Mouse (Mus musculus) hindbrain, embryonic 12.5 days (tissue): Measurements from ENCODE around the gene Ubald1. TPM values are rescaled to one million over a fixed set of nuclear protein-coding genes. Genes with fewer than 3 reads are reported as not detected.

ENCODE experiments used
- ATAC-seq: fragments of 200-750 bp; cut with Nextera tagmentation; 2 replicates; pipeline ENCODE4 v1.8.0; 2017; ENCODE audit warnings: moderate TSS enrichment; ENCODE audit not compliant: low FRiP score
- H3K27ac ChIP-seq: fragments of 300-500 bp; sonication (generic); 2 replicates; pipeline ENCODE4 v1.5.1; 2016; ENCODE audit warnings: mild to moderate bottlenecking
- H3K27me3 ChIP-seq: fragments of 300-500 bp; sonication (generic); 2 replicates; pipeline ENCODE4 v1.6.1; 2016; ENCODE audit warnings: mild to moderate bottlenecking
- H3K36me3 ChIP-seq: fragments of 300-500 bp; sonication (generic); 2 replicates; pipeline ENCODE4 v1.6.1; 2016; ENCODE audit warnings: mild to moderate bottlenecking
- H3K4me1 ChIP-seq: fragments of 300-500 bp; sonication (generic); 2 replicates; pipeline ENCODE4 v1.6.1; 2016
- H3K4me2 ChIP-seq: fragments of 300-500 bp; sonication (generic); replicated peaks from 2 replicates; pipeline ENCODE4 v1.6.1; 2016; ENCODE audit warnings: mild to moderate bottlenecking
- H3K4me3 ChIP-seq: fragments of 300-500 bp; sonication (generic); 2 replicates; pipeline ENCODE4 v1.5.1; 2016; ENCODE audit warnings: mild to moderate bottlenecking
- H3K9ac ChIP-seq: fragments of 300-500 bp; sonication (generic); 2 replicates; pipeline ENCODE4 v1.6.1; 2016; ENCODE audit warnings: mild to moderate bottlenecking, moderate library complexity
- H3K9me3 ChIP-seq: fragments of 300-500 bp; sonication (generic); replicated peaks from 2 replicates; pipeline ENCODE4 v1.6.1; 2016; ENCODE audit warnings: mild to moderate bottlenecking
- WGBS: fragments of 180-500 bp; shearing (Covaris S2); methylation state at CpG from one replicate; pipeline ENCODE4 v1.1.7; 2016; 5-methylcytosine and 5-hydroxymethylcytosine counted together
- polyA plus RNA-seq: library from polyadenylated mRNA; unstranded; fragments of >200 nt; fragmentation: Nextera tagmentation; extraction: Ambion mirVana; gene quantifications from 2 replicates; pipeline ENCODE4 v1.2.1, GENCODE M21; 2016

Ubald1 gene
- polyA plus RNA-seq, 1 experiment from 2014 or later: 38.8 TPM

DNA sequence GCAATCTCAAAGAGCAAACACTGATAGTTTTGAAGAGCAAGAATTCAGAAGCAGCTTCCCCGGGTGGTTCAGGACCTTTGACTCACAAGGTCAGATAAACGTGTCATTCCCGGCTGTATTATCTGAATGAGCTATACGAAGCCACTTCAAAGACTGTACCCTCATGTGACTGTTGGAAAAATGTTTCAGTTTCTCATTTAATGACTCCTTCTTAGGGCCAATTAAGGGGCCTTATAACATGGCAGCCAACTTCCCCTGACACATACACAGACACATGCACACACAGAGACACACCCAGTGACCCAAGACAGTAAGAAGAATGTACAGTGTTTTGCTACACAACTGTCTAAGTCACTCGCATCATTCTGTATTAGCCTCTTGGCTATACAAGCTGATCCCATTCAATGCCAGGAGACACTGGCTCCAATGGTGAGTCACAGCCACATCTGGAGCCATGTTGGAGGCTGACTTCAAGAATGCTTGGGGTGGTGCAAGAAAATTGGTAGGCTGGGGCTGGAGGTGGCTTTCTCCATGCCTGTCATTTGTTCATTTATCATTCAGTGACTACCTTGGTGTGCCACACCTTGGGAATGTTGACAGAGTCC is 25.0 kb downstream of the Ubald1 start:
- Histone ChIP-seq H3K27me3 (no peaks in the 10 kb centered on the region), H3K9ac (no peak overlapping the region), H3K4me3 (no peak overlapping the region), H3K9me3 (no peaks in the 10 kb centered on the region), H3K36me3 (no peaks in the 10 kb centered on the region), H3K4me1 (no peaks in the 10 kb centered on the region), H3K27ac (no peak overlapping the region), H3K4me2 (no peak overlapping the region)
- ATAC-seq: no peak
- WGBS: 72% methylated on average over 5 of the region's 5 CpGs

- H3K4me2 ChIP-seq: no peak overlapping the region
- H3K4me1 ChIP-seq: no peaks in the 10 kb centered on the region
- no peak overlapping the region for H3K27ac ChIP-seq
- H3K36me3 ChIP-seq: no peaks in the 10 kb centered on the region
- no peak for ATAC-seq
- no peaks in the 10 kb centered on the region for H3K27me3 ChIP-seq
- H3K9ac ChIP-seq: no peak overlapping the region
- WGBS: 65% methylated on average over 5 of the region's 5 CpGs
- H3K4me3 ChIP-seq: no peak overlapping the region
- H3K9me3 ChIP-seq: no peaks in the 10 kb centered on the region
These were observed 29.0 kb downstream of the Ubald1 start for GRCm38 (mm10) chr16:4850938-4851628.

DNA sequence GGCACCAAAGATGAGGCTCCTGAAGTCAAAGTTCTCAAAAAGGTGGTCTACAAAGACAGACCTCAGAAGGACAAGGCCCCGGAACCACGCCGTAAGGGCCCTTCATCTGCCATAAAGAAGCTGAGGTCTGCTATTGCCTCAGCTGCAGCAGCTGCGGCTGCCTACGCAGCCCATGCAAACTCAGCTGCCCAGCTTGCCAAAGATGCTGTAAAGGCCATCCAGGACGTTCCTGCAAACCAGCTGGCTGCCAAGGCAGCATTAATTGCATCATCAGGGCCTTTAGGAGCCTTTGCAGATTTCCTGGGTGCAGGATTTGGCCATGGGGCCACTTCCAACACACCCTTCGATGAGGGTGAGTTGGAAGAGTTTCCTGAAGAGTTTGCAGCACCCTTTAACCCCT is 29.8 kb downstream of the Ubald1 start:
- Histone ChIP-seq H3K4me3 (no peak overlapping the region), H3K9me3 (no peaks in the 10 kb centered on the region), H3K27me3 (no peaks in the 10 kb centered on the region), H3K9ac (no peak overlapping the region), H3K4me2 (no peak overlapping the region), H3K36me3 (no peaks in the 10 kb centered on the region), H3K4me1 (no peaks in the 10 kb centered on the region), H3K27ac (no peak overlapping the region)
- no peak for ATAC-seq
- 79% methylated on average over 7 of the region's 7 CpGs for WGBS

DNA sequence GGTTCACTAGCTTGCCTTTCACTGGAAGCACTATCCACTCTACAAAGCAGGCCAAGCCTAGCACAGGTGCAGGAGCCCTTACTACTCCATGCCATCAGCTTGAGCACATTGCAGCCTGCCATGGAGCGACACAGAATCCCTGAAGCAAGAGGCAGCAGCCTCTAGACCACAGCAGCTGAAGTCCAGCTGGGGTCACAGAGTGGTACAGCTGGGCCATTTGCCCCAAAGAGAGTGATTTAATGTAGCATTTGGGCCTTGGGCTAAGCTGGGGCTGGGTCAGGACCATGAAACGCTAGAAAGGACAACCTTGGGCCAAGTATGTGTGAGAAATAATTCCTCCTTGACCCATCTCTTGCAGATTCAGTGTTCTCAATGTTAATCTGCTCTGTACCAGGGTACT is 32.0 kb downstream of the Ubald1 start:
- WGBS: 81% methylated on average over 2 of the region's 2 CpGs
- ATAC-seq: no peak
- H3K4me1 ChIP-seq: no peaks in the 10 kb centered on the region
- no peaks in the 10 kb centered on the region for H3K9me3 ChIP-seq
- H3K4me3 ChIP-seq: no peak overlapping the region
- no peak overlapping the region for H3K9ac ChIP-seq
- no peaks in the 10 kb centered on the region for H3K27me3 ChIP-seq
- H3K36me3 ChIP-seq: no peaks in the 10 kb centered on the region
- H3K4me2 ChIP-seq: no peak overlapping the region
- no peak overlapping the region for H3K27ac ChIP-seq

- ATAC-seq: no peak
These were observed 33.1 kb downstream of the Ubald1 start for GRCm38 (mm10) chr16:4847041-4847440.

DNA sequence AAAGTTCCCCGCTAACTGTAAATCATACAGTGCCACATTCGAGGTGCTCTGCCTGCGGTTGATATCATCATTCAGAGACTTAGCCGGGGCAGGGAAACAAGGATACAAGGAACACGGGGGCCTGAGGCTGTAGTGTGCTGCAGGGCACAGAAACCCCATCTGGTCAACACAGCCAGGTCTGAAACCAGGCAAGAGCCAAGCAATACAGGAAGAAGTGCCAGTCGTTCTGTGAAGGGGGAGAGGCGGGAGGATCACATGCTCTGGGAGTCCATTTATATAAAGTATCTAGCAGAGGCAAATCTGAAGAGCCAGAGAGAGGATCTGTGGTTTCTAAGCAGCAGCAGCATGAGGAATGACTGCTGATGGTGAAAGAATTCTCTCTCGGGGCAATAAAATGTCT is 39.9 kb downstream of the Ubald1 start:
- 84% methylated on average over 8 of the region's 8 CpGs for WGBS
- Histone ChIP-seq H3K9ac (no peak overlapping the region), H3K36me3 (no peaks in the 10 kb centered on the region), H3K27me3 (no peaks in the 10 kb centered on the region), H3K4me1 (no peaks in the 10 kb centered on the region), H3K4me2 (no peak overlapping the region), H3K27ac (no peak overlapping the region), H3K9me3 (no peaks in the 10 kb centered on the region), H3K4me3 (no peak overlapping the region)
- no peak for ATAC-seq

More at GRCm38 (mm10) chr16:4847041-4847440, 33.1 kb downstream of the Ubald1 start:
- Histone ChIP-seq H3K9me3 (no peaks in the 10 kb centered on the region), H3K4me3 (no peak overlapping the region), H3K9ac (no peak overlapping the region), H3K27ac (no peak overlapping the region), H3K4me2 (no peak overlapping the region), H3K27me3 (no peaks in the 10 kb centered on the region), H3K4me1 (no peaks in the 10 kb centered on the region), H3K36me3 (no peaks in the 10 kb centered on the region)
- 85% methylated on average over 3 of the region's 3 CpGs for whole genome bisulfite sequencing

DNA sequence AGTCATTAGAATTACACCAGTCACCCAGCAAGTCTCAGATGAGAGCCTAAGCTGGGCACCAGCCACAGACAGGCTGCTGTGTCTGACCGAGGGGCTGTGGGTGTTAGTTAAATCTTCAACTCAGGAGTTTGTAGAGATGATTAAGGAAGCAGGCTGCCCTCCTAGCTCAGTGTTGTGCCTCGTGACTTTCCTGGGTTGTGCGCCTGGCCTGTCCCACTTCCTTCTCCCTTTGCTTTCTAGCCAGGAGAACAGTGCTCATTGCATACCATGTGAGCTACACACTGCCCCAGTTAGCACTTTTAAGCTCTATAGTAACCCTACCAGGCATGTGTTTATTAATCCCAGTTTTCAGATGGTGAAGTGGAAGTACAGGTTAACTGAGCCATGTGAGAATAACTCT is 40.6 kb downstream of the Ubald1 start:
- no peak overlapping the region for H3K4me3 ChIP-seq
- H3K9ac ChIP-seq: no peak overlapping the region
- no peaks in the 10 kb centered on the region for H3K4me1 ChIP-seq
- 82% methylated on average over 3 of the region's 3 CpGs for WGBS
- no peaks in the 10 kb centered on the region for H3K27me3 ChIP-seq
- no peak overlapping the region for H3K4me2 ChIP-seq
- H3K27ac ChIP-seq: no peak overlapping the region
- no peaks in the 10 kb centered on the region for H3K36me3 ChIP-seq
- ATAC-seq: no peak
- H3K9me3 ChIP-seq: no peaks in the 10 kb centered on the region

DNA sequence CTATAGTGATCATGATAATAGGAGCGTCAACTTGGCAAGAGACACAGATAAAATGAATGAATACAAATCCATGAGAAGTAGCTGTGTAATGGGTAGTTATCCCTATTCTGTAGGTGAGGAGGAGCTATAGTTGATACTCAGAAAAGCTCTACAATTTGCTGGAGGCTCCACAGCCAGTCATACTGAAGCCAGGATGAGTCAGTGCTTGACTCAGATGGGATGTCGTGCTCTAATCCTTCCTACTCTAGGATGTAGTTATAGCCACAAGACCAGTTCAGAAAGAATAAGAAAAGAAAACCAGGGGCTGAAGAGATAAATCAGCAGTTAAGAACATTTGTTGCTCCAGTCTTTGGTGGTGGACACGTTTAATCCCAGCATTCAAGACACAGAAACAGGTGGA is 42.5 kb downstream of the Ubald1 start:
- no peak overlapping the region for H3K4me3 ChIP-seq

DNA sequence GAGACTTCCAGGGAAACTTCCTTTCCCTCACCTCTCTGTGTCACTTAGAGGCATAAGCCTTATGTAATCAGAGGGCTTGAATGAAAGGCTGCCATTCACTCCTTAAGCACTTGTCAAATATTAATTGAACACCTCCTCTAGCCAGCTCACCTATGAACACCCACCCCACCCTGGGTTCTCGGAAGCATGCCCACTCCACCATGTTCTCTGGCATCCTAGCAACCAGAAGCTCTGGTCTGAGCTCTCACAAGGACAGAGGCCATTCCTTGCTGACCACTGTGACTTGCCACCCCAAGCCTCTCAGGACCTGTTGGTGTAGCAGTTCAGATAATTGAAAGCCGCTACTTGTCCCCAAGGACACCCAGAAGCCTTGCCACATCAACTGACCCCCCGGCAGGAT is 44.9 kb downstream of the Ubald1 start, which contains the start of gene 4930562C15Rik:
4930562C15Rik (plus strand) TSS at position 226 of the 400 bp plus-strand sequence.
- ATAC-seq: no peak
- H3K9ac ChIP-seq: no peak within 1 kb of the TSS
- no peak within 1 kb of the TSS for H3K4me3 ChIP-seq
- WGBS: 84% methylated on average over 3 of the region's 3 CpGs
- no peaks in the 10 kb centered on the region for H3K4me1 ChIP-seq
- no peaks in the 10 kb centered on the region for H3K27me3 ChIP-seq
- no peaks in the 10 kb centered on the region for H3K9me3 ChIP-seq
- no peaks in the 10 kb centered on the region for H3K36me3 ChIP-seq
- H3K4me2 ChIP-seq: no peak within 1 kb of the TSS
- no peak within 1 kb of the TSS for H3K27ac ChIP-seq

More for the DNA sequence above, 42.5 kb downstream of the Ubald1 start:
- H3K36me3 ChIP-seq: no peaks in the 10 kb centered on the region
- 87% methylated on average over 3 of the region's 3 CpGs for WGBS
- H3K4me1 ChIP-seq: no peaks in the 10 kb centered on the region
- no peak for ATAC-seq
- no peak overlapping the region for H3K27ac ChIP-seq
- H3K27me3 ChIP-seq: no peaks in the 10 kb centered on the region
- no peak overlapping the region for H3K9ac ChIP-seq
- no peak overlapping the region for H3K4me2 ChIP-seq
- H3K9me3 ChIP-seq: no peaks in the 10 kb centered on the region

- WGBS: 84% methylated on average over 2 of the region's 2 CpGs
- H3K36me3 ChIP-seq: no peaks in the 10 kb centered on the region
- no peak for ATAC-seq
These were observed 46.3 kb downstream of the Ubald1 start for GRCm38 (mm10) chr16:4833858-4834257.

GRCm38 (mm10) chr16:4831650-4832419 is 48.3 kb downstream of the Ubald1 start:
- Histone ChIP-seq H3K9me3 (no peaks in the 10 kb centered on the region), H3K27ac (no peak overlapping the region), H3K4me1 (no peaks in the 10 kb centered on the region), H3K4me2 (no peak overlapping the region), H3K36me3 (no peaks in the 10 kb centered on the region), H3K9ac (no peak overlapping the region), H3K4me3 (no peak overlapping the region), H3K27me3 (no peaks in the 10 kb centered on the region)
- ATAC-seq: no peak
- 72% methylated on average over 15 of the region's 15 CpGs for WGBS

More at GRCm38 (mm10) chr16:4833858-4834257, 46.3 kb downstream of the Ubald1 start:
- no peak overlapping the region for H3K27ac ChIP-seq
- H3K27me3 ChIP-seq: no peaks in the 10 kb centered on the region
- no peaks in the 10 kb centered on the region for H3K4me1 ChIP-seq
- no peak overlapping the region for H3K4me3 ChIP-seq
- H3K9me3 ChIP-seq: no peaks in the 10 kb centered on the region
- H3K9ac ChIP-seq: no peak overlapping the region
- H3K4me2 ChIP-seq: no peak overlapping the region

DNA sequence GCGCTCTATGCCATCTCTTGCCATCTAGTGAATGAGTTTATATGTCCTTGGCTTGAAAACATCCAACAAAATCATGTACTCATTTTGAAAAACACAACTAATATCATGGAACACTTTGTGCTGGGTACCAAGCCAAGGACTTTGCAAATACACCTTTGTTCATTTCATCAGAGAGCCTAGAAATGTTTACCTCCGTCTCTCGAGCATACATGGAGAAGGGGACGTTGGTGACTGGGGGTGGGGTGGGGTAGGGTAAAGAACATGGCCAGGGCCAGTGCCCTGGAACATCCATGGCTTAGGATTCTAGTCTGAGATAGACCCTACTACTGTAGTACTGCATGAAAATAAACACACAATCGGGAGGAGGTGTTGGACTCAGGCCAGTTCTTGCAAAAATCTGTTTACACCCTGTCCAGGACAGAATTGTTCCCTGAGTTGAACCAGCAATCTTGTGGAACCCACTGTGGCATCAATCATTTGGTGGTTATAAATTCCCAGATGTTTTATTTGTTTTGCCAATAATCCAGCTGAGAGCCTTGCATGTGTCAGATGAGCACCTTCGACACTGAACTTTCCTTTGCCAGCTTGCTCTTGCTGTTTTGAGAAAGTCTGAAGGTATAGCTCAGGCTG is 50.7 kb downstream of the Ubald1 start:
- Histone ChIP-seq H3K4me1 (no peaks in the 10 kb centered on the region), H3K27ac (no peak overlapping the region), H3K9me3 (no peaks in the 10 kb centered on the region), H3K4me3 (no peak overlapping the region), H3K27me3 (no peaks in the 10 kb centered on the region), H3K36me3 (no peaks in the 10 kb centered on the region), H3K4me2 (no peak overlapping the region), H3K9ac (no peak overlapping the region)
- WGBS: 89% methylated on average over 6 of the region's 6 CpGs
- ATAC-seq: no peak
